Mouse (Mus musculus) naive thymus-derived CD4-positive, alpha-beta T cell, adult 2 months (primary cell): ENCODE data around the gene Maml3.
A peak's percentile ranks its signal among the peaks of the same experiment; 100 is the strongest.

Source experiments
- DNase-seq: peaks from one replicate; pipeline ENCODE4 v3.0.0-alpha.2; 2011; ENCODE audit warnings: low read depth

Gene Maml3

GRCm38 (mm10) chr3:52090230-52090873 is 14.5 kb downstream of the Maml3 start:
- DNase-seq = no peak

GRCm38 (mm10) chr3:52088458-52089341 is 16.2 kb downstream of the Maml3 start:
- peak; percentile 84 for DNase-seq

- no peak for DNase-seq
These were observed 17.1 kb downstream of the Maml3 start for GRCm38 (mm10) chr3:52087636-52088280.

- no peak for DNase-seq
These were observed 26.1 kb downstream of the Maml3 start for GRCm38 (mm10) chr3:52078763-52079162.

DNA sequence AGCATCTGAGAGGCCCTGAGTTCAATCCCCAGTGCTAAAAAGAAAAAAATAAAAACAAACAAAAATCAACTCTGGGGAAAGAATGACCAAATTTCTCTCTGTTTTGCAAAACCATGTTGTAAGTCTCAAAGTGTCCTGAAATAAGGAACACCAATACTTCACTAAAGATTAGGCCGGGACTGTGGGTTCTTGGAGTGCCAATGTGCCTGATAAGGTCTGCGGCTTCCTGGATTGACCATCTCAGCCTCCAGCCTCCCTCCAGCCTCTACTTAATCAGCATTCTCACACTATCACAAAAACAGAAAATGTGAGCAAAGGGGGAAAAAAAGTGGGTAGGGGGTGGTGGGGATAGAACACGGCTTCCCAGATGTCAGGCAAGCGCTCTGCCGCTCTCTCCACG is 30.9 kb downstream of the Maml3 start:
- DNase-seq = no peak

DNA sequence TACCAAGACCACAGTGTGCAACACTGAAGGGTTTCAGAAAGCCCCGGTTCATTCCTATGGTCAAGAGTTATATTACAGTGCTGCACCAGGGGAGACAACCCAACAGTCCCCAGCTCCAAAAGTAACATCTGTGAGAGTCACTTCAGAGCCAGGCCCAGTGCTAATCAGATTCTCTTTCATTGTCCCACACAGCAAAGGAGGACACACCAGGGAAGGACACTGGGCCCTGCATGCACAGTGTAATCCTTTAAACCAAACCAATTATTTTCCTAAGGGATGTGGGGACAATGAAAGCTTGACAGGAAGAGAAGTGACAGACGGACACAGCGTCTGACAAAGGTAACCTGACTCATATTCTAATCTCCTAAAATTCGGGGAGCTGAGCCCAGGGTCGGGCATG is 32.9 kb downstream of the Maml3 start:
- no peak for DNase-seq

GRCm38 (mm10) chr3:52070163-52070478 is 34.8 kb downstream of the Maml3 start:
- no peak for DNase-seq

- peak; percentile 85 for DNase-seq
These were observed 35.3 kb downstream of the Maml3 start for GRCm38 (mm10) chr3:52069304-52070162.

- DNase-seq = no peak
These were observed 36.0 kb downstream of the Maml3 start for GRCm38 (mm10) chr3:52068885-52069284.

DNA sequence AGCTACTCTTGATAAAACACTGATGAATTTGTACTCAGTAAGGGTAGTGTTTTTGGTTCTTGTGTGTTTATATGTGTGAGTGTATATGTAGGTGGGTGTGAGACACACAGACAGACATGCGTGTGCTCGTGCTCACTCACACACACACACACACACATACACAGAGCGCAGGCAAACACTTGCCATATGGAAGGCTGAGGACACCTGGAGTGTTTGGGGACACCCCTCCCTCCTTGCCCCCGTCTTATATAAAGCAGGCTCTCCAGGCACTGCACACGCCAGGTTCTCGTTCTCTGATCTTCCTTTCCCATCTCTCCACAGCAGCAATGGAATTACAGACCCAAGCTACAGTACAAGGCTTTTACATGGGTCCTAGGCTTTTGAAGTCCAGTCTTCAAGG is 37.7 kb downstream of the Maml3 start:
- DNase-seq = no peak

- no peak for DNase-seq
These were observed 38.7 kb downstream of the Maml3 start for GRCm38 (mm10) chr3:52066142-52066541.

GRCm38 (mm10) chr3:52063261-52063655 is 41.6 kb downstream of the Maml3 start:
- DNase-seq = no peak

GRCm38 (mm10) chr3:52062389-52063260 is 42.3 kb downstream of the Maml3 start:
- no peak for DNase-seq

DNA sequence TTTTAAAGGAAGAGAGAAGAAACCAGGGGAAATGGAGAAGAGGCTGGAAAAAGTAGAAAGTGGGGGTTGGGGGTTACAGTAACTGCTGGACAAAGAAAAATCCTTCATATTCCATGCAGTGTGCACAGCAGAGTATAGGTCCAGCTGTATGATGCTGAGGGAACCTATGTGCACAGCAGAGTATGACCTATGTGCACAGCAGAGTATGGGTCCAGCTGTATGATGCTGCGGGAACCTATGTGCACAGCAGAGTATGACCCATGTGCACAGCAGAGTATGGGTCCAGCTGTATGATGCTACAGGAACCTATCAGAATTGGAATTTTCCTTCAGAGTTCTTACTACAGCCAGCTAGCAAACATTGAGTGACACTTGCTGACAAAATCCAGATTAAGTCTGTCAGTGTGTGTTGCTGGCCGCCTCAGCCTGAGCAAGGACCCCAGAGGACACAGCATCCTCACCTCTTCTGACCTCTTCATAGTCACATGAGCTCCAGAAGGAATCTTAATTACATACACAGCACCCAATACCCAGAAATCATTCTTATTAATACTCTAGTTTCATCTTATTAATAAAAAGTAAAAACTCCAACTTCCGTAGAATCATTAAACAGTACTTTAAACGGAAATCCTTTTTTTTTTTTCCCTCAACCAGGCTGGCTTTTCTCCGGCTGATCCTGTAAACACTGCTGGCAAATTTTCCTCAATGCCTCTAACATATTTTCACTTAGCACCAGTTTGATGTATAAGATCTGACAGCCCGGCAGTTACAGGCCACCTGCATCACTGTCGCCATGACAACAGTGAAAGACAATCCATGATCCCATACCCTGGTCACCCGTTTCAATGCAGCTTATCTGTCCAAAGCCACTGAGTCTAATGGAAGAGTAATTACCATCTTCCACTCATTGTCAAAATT is 43.1 kb downstream of the Maml3 start:
- no peak for DNase-seq

DNA sequence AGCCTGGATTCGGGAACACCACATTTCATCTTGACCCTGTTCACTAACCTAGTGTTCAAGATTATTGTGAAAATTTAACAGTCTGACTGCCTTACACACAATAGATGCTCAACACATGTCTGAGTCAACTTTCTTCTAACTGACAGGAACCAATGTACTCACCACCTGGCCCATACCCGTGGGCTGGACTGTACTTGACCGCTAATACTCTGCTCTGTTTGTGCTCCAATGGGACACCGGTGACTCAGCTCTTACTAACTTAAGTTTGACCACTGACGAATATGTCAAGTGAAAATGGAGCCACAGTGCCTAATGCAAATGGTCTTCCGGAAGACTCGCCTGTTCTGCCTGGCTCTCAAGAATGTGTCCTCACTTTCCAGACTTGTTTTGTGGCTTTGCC is 44.0 kb downstream of the Maml3 start:
- DNase-seq = no peak

DNA sequence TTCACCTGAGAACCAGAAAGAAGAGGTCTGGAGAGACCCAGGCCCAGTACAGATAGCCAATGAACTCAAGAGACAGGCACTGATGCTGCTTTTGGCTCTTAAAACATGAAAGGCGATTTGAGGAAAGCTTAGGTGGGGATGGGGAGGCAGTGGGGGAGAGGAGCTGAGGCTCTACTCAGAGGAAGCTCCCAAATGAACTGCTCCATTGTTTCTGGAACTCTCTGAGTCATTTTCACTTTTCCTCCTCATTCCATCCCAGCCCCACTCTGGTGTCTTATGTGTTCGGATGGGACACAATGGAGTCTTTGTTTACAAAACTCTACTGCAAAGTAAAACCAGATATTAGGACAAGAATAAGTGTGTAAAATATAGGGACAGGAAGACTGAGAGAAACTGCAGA is 53.1 kb downstream of the Maml3 start:
- DNase-seq = no peak

- DNase-seq = peak; percentile 22
These were observed 56.8 kb downstream of the Maml3 start for GRCm38 (mm10) chr3:52048082-52048481.

DNA sequence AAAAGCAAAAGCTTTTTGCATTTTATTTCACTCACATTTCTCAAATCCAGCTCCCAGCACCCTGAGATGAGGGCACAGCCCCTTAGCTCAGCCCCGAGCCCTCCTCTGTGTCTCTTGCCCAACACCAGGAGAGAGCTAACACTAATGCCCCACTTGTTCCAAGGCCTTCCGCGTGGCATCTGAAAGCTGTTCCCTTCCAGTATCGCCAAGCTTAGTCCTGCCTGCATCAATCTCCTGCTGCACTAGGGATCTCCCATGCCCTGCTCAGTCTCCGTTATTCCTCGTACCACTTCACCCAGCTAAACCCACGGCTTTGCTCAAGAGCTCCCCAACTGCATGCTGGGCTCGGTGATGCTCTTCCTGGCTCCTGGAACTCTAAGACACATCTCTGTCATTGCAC is 57.3 kb downstream of the Maml3 start:
- DNase-seq = no peak

DNA sequence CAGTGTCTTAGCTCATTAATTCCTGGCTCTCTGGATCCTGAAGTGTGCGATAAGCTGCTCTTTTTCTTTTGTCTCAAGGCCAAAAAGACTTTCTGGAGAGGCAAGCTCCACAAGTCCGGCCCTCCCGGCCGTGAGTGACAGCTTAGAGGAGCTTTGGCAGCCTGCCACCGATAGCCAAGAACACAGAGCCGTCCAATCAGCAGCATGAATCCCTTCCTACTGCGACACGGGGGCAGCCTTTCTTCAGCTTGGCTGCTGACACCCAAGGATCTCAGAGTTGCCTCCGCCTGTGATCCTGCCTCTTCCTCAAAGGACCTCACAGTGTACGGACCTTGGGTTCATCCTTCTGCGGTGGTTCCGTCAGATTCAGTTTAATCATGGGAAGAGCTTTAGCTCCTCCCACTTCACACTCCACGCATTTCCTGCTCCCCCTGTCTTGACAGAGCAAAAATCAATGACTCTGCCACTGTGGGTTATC is 57.9 kb downstream of the Maml3 start:
- DNase-seq = peak; percentile 86
